Mouse (Mus musculus): ENCODE measurements around the gene Arl5a. TPM values are rescaled to one million over a fixed set of nuclear protein-coding genes. Genes with fewer than 3 reads are reported as not detected.

Arl5a gene
- polyA plus RNA-seq, 1 experiment: 14.7 TPM

GRCm38 (mm10) chr2:52377706-52378447, 46.8 kb downstream of the Arl5a start:
- Histone ChIP-seq H3K36me3 (ENCODE audit: control insufficient read depth, insufficient read depth, low read length) (no peaks in the 10 kb centered on the region), H3K27ac (ENCODE audit: insufficient read depth, low read depth, low read length) (no peak overlapping the region), H3K4me3 (ENCODE audit: insufficient read depth, low read depth, low read length) (no peak overlapping the region), H3K27me3 (replicated peaks; ENCODE audit: control insufficient read depth, insufficient read depth, low read length) (no peaks in the 10 kb centered on the region), H3K4me1 (ENCODE audit: control insufficient read depth, insufficient read depth, low read length) (no peaks in the 10 kb centered on the region)
- DNase-seq: no peak
- TF ChIP-seq POLR2A (IDR thresholded peaks at IDR 0.05; ENCODE audit: low read depth, low read length): no peak
- TF ChIP-seq CTCF (conservative IDR thresholded peaks at IDR 0.05; ENCODE audit: insufficient read depth, insufficient read length, low read depth, low read length): no peak
- WGBS: 69% methylated on average over 13 of the region's 13 CpGs

DNA sequence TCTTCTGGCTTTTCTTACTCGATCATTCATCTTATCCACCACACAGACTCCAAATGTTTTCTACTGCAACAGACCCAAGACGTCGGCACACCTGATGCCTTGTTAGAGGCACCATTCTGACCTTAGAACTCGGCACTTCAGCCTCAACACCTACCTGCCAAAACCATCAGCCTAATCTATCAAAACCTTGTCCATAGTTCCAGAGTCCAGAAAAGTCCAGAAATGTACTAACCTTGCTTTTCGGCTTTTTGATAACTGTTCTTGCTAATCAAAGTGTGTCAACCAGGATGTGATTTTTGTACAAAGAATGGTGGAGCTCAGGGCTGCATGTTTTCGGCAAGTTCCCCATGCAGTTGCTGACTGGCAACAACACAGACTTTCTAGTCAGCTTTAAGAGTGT, 50.0 kb downstream of the Arl5a start:
- H3K4me3 ChIP-seq (ENCODE audit: insufficient read depth, low read depth, low read length): no peak overlapping the region
- no peaks in the 10 kb centered on the region for H3K4me1 ChIP-seq (ENCODE audit: control insufficient read depth, insufficient read depth, low read length)
- no peak for DNase-seq
- no peaks in the 10 kb centered on the region for H3K27me3 ChIP-seq (replicated peaks; ENCODE audit: control insufficient read depth, insufficient read depth, low read length)
- H3K27ac ChIP-seq (ENCODE audit: insufficient read depth, low read depth, low read length): no peak overlapping the region
- no peak for TF ChIP-seq CTCF (conservative IDR thresholded peaks at IDR 0.05; ENCODE audit: insufficient read depth, insufficient read length, low read depth, low read length)
- no peak for TF ChIP-seq POLR2A (IDR thresholded peaks at IDR 0.05; ENCODE audit: low read depth, low read length)
- 92% methylated on average over 6 of the region's 6 CpGs for WGBS
- H3K36me3 ChIP-seq (ENCODE audit: control insufficient read depth, insufficient read depth, low read length): no peaks in the 10 kb centered on the region

- DNase-seq: peak; percentile 14
- Histone ChIP-seq H3K4me3 (ENCODE audit: insufficient read depth, low read depth, low read length) (no peak overlapping the region), H3K36me3 (ENCODE audit: control insufficient read depth, insufficient read depth, low read length) (no peaks in the 10 kb centered on the region), H3K4me1 (ENCODE audit: control insufficient read depth, insufficient read depth, low read length) (no peaks in the 10 kb centered on the region), H3K27ac (ENCODE audit: insufficient read depth, low read depth, low read length) (no peak overlapping the region), H3K27me3 (replicated peaks; ENCODE audit: control insufficient read depth, insufficient read depth, low read length) (no peaks in the 10 kb centered on the region)
- WGBS: 37% methylated on average over 6 of the region's 6 CpGs
- no peak for TF ChIP-seq CTCF (conservative IDR thresholded peaks at IDR 0.05; ENCODE audit: insufficient read depth, insufficient read length, low read depth, low read length)
- TF ChIP-seq POLR2A (IDR thresholded peaks at IDR 0.05; ENCODE audit: low read depth, low read length): no peak
Observed at GRCm38 (mm10) chr2:52372480-52372879, 52.2 kb downstream of the Arl5a start.

DNA sequence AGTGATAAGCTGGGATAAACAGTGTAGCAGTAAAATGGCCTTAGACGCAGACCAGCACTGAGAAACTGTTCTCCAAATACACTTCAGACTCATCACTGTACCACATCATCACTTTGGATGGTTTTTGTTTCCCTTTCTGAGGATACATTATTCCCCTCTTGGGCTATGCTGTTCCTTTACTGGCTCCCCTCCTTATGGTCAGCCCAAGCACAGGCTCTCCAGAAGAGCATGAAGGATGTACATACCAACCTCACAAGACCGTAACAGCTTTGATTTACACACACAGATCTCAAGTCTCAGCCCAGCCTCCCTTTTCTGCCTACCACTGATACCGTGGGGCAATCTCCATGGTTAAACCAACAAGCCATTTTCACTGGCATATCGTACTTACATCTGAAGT, 52.6 kb downstream of the Arl5a start:
- TF ChIP-seq POLR2A (IDR thresholded peaks at IDR 0.05; ENCODE audit: low read depth, low read length): no peak
- TF ChIP-seq CTCF (conservative IDR thresholded peaks at IDR 0.05; ENCODE audit: insufficient read depth, insufficient read length, low read depth, low read length): no peak
- Histone ChIP-seq H3K27me3 (replicated peaks; ENCODE audit: control insufficient read depth, insufficient read depth, low read length) (no peaks in the 10 kb centered on the region), H3K4me1 (ENCODE audit: control insufficient read depth, insufficient read depth, low read length) (no peaks in the 10 kb centered on the region), H3K4me3 (ENCODE audit: insufficient read depth, low read depth, low read length) (no peak overlapping the region), H3K27ac (ENCODE audit: insufficient read depth, low read depth, low read length) (no peak overlapping the region), H3K36me3 (ENCODE audit: control insufficient read depth, insufficient read depth, low read length) (no peaks in the 10 kb centered on the region)
- no peak for DNase-seq
- 53% methylated on average over 4 of the region's 4 CpGs for WGBS

DNA sequence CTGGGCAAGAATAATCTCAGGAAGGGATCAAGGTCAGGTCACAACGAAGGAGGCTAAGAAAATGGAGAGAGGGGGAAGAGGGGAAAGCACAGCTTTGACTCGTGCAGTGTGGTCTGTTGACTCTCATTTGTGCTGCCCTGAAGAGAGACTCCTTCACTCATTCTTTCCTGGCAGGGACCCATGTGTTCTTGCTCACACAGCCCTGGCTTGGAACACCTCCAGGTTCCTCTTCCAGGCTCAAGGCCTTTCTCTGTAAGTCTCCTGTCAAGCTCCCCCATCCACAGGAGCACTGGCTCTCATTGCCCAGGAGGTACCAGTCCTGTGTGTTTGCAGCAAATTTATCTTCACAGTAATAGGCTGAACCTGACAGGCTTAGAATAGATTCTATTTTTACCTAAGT, 53.6 kb downstream of the Arl5a start:
- H3K4me3 ChIP-seq (ENCODE audit: insufficient read depth, low read depth, low read length): no peak overlapping the region
- no peaks in the 10 kb centered on the region for H3K36me3 ChIP-seq (ENCODE audit: control insufficient read depth, insufficient read depth, low read length)
- H3K27ac ChIP-seq (ENCODE audit: insufficient read depth, low read depth, low read length): no peak overlapping the region
- H3K4me1 ChIP-seq (ENCODE audit: control insufficient read depth, insufficient read depth, low read length): no peaks in the 10 kb centered on the region
- DNase-seq: peak; percentile 38
- 25% methylated on average over 2 of the region's 2 CpGs for whole genome bisulfite sequencing
- TF ChIP-seq POLR2A (IDR thresholded peaks at IDR 0.05; ENCODE audit: low read depth, low read length): no peak
- TF ChIP-seq CTCF (conservative IDR thresholded peaks at IDR 0.05; ENCODE audit: insufficient read depth, insufficient read length, low read depth, low read length): no peak
- no peaks in the 10 kb centered on the region for H3K27me3 ChIP-seq (replicated peaks; ENCODE audit: control insufficient read depth, insufficient read depth, low read length)

GRCm38 (mm10) chr2:52369622-52370021, 55.1 kb downstream of the Arl5a start:
- H3K4me3 ChIP-seq (ENCODE audit: insufficient read depth, low read depth, low read length): no peak overlapping the region
- TF ChIP-seq POLR2A (IDR thresholded peaks at IDR 0.05; ENCODE audit: low read depth, low read length): no peak
- TF ChIP-seq CTCF (conservative IDR thresholded peaks at IDR 0.05; ENCODE audit: insufficient read depth, insufficient read length, low read depth, low read length): no peak
- H3K36me3 ChIP-seq (ENCODE audit: control insufficient read depth, insufficient read depth, low read length): no peaks in the 10 kb centered on the region
- H3K4me1 ChIP-seq (ENCODE audit: control insufficient read depth, insufficient read depth, low read length): no peaks in the 10 kb centered on the region
- WGBS: 78% methylated on average over 6 of the region's 6 CpGs
- DNase-seq: no peak
- H3K27ac ChIP-seq (ENCODE audit: insufficient read depth, low read depth, low read length): no peak overlapping the region
- no peaks in the 10 kb centered on the region for H3K27me3 ChIP-seq (replicated peaks; ENCODE audit: control insufficient read depth, insufficient read depth, low read length)

DNA sequence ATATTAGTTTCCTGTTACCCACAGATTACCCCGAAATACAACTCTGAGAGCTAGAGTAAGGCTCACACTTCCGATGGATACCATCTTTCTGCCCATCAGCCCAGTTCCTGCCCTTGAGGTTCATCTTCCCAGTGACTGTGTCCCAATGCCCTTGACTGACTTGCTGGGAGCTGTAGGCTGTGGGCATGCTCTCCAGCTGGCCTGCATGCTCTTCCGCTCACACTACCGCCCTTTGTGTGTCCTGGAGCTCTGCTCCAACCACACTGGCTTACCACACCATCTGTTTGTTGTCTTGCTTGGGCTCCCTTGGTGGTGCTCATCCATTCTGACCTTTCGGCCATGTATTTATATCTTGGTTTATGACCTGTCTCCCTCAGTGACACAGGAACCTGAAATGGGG, 57.0 kb downstream of the Arl5a start:
- 77% methylated on average over 5 of the region's 5 CpGs for WGBS
- Histone ChIP-seq H3K36me3 (ENCODE audit: control insufficient read depth, insufficient read depth, low read length) (no peaks in the 10 kb centered on the region), H3K4me3 (ENCODE audit: insufficient read depth, low read depth, low read length) (no peak overlapping the region), H3K27me3 (replicated peaks; ENCODE audit: control insufficient read depth, insufficient read depth, low read length) (no peaks in the 10 kb centered on the region), H3K4me1 (ENCODE audit: control insufficient read depth, insufficient read depth, low read length) (no peaks in the 10 kb centered on the region), H3K27ac (ENCODE audit: insufficient read depth, low read depth, low read length) (no peak overlapping the region)
- DNase-seq: no peak
- no peak for TF ChIP-seq POLR2A (IDR thresholded peaks at IDR 0.05; ENCODE audit: low read depth, low read length)
- no peak for TF ChIP-seq CTCF (conservative IDR thresholded peaks at IDR 0.05; ENCODE audit: insufficient read depth, insufficient read length, low read depth, low read length)
